Mouse (Mus musculus) spleen, embryonic (tissue): ENCODE results near the gene Camta1.

ENCODE experiments used
- CTCF ChIA-PET: fragments of 350-600 bp; sonication (Branson Sonifier 250); formaldehyde crosslinking; loops from one replicate; lab custom pipeline; 2022; lab: Charles Lee

The Camta1 gene

DNA sequence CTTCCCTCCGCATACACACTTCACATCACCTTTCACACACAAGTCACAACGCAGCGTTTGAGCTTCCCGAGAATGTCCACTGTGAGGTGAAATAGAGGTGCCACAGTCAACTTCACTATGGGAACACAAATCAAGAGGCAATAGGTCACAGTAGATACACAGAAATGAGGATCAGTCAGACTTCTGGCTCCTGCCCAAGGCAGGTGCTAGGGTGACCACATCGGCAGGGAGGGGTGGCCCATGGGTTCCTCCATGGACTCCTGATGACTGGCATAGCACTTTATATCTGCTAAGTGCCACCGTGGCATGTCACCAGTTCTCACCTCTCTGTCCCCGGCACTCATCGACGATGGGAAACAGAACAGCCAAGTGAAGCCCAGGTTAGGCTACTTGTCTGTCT, 863.0 kb downstream of the Camta1 start:
- CTCF ChIA-PET = no interaction called here

DNA sequence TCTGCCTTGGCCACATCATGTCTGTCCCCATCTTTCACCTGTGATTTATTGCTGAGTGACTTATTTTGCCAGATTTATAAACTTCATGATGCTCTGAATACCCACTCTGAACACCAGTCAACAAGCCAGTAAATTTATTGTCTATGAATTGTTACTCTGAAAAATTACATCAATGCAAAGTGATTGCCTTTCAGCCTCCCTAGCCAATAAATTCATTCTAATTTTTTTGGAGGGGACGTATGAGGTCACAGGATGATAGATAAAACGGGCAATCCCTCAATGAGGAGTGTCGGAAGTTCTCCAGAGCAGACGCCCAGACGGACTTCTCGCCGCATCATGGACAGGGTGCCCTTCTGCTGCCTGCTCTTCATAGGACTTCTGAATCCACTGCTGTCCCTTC, 864.9 kb downstream of the Camta1 start, which contains the start of gene Uts2:
Gene Uts2 (plus strand): TSS at position 301 of the 400 bp plus-strand sequence.
- CTCF ChIA-PET = no interaction called here

DNA sequence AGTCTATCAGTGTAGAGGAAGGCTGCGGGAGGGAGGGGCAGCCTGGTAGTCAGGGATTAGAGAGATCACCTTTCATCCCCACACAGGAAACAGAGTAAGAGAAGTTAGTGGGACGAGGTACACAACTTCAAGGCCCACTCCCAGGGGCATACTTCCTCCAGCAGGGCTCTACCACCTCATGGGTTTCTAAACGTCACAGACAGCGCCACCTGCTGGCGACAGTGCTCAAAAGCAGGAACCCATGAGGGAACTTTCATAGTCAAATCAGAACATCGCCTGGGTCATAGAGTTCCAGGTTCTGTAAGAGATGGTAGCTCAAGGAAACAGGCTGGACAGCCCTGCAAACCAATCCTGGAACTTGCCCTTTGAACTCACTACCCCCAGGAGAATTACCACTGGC, 871.5 kb downstream of the Camta1 start:
- CTCF ChIA-PET = no interaction called here

GRCm38 (mm10) chr4:150980153-150980552, 881.5 kb downstream of the Camta1 start:
- CTCF ChIA-PET = no interaction called here

DNA sequence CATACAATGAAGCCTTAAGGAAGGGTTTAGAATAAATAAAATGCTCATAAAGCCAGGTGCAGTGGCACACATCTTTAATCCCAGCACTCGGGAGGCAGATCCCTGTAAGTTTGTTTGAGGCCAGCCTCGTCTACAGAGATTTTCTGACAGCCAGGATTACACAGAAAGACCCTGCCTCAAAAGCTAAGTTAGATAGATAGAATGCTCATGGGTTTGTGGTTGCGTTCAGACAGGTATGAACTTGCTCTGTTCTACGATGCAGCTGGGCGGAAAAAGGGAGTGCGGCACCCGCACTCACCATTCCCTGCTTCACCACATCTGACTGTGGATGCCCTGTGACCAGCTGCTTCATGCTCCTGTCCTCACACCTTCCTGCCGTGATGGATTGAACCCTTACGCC, 882.2 kb downstream of the Camta1 start:
- CTCF ChIA-PET = no interaction called here

- CTCF ChIA-PET = no interaction called here
Measured at GRCm38 (mm10) chr4:150978156-150978910, 883.3 kb downstream of the Camta1 start.

DNA sequence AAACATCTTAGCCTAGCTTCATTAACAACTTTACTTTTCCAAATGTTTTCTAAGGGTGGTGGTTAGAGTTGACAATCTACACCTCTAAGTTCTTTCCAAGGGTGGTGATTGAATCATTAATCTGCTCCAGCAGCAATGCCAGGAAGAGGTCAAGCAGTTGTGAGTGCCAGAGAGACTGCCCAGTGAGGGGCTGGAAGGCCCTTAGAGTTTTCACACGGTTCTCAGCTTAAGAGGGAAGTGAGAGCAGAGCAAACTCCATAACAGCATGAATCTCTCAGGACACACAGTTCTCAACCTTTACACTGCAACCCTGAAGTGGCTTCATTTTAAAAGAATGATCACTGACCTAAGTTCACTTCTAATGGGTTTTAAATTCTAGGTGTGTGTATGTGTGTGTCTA, 886.5 kb downstream of the Camta1 start:
- CTCF ChIA-PET = no interaction called here

DNA sequence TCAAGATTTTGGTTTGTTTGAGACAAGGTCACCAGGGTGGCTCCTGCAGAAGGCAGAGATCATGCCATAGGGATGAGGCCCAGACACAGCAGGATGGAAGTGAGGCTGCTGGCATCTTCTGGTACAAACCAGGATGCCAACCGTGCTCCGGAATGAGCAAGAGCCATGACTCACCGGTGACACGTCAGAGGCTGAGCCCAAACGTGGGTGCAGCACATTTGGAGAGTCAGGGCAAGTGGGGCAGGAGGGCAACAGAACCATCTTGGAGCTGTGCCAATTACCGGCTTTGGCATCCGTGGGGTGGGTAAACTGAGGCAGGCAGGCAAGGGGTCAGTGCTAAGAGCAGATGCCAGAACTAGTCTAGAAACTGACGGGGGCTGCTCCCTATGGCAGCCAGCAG, 888.4 kb downstream of the Camta1 start:
- CTCF ChIA-PET = no interaction called here

DNA sequence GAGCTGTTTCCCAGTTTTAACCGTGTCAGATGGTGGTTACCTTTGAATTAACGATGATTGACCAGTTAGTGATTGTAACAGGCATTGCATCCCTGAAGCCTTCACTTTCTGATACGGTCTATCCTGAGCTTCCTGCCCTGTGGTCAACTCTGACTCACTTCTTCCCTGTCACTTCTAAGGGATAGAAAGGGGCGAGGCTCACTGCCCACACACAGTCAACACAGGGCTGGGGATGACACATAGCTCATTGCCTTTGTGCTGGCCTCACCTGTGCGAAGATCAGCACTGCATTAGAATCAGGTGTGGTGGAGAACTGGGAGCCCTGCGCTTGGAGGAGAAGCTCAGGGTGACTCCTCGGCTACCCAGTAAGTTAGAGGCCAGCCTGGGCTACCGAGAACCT, 892.7 kb downstream of the Camta1 start:
- CTCF ChIA-PET = interaction anchor here (0.6 kb wide), 1 partner anchor 1452 kb away, joined by 4 read pairs; no protein-coding TSS in a partner anchor

- CTCF ChIA-PET = no interaction called here
Measured at GRCm38 (mm10) chr4:150966556-150966955, 895.1 kb downstream of the Camta1 start.

DNA sequence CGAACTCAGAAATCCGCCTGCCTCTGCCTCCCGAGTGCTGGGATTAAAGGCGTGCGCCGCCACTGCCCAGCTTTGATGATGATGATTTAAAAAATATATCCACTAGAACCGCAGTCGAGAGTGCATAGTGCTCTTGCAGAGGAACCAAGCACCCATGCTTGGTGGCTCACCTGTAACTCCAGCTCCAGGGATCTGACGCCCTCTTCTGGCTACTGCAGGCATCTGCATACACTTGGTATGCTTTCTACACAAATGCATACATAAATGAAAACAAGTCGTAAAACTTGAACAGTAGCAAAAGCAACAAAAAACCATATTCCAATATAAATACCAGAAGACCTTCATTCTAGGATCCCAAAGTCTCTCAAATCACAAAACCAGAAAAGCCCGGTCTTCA, 896.1 kb downstream of the Camta1 start:
- CTCF ChIA-PET = no interaction called here

- CTCF ChIA-PET = no interaction called here
Measured at GRCm38 (mm10) chr4:150964635-150965554, 896.8 kb downstream of the Camta1 start.

DNA sequence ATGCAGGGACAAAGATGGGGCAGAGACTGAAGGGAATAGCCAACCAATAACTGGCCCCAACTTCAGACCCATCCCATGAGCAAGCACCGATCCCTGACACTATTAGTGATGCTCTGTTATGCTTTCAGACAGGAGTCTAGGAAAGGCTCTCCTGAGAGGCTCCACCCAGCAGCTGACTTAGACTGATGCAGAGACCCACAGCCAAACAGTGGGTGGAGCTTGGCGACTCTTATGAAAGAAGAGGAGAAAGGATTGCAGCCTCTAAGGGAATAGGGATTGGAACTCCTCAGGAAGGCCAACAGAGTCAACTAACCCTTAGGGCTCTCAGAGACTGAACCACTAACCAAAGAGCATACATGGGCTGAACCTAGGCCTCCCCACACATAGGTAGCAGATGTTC, 898.0 kb downstream of the Camta1 start:
- CTCF ChIA-PET = no interaction called here

DNA sequence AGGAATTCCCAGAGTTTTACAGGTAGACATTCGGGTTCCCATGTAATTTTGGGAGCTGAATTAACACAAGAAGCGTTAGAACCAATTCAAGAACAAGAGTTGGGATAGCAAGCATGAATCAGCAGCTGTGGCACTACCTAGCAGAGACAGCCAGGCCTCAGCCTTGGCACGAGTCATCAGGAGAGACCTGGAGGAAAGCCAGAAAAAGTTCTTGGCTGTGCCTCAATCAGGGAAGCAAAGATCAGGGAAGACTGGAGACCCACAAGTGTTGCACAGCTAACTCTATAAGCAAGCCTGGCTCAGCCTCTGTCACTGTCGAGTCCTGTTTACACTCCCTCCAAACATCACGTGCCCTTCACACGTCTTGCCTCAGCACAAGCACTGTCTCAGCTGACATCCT, 899.4 kb downstream of the Camta1 start:
- CTCF ChIA-PET = no interaction called here

- CTCF ChIA-PET = no interaction called here
Measured at GRCm38 (mm10) chr4:150958536-150958935, 903.1 kb downstream of the Camta1 start.

GRCm38 (mm10) chr4:150957106-150957458, 904.6 kb downstream of the Camta1 start:
- CTCF ChIA-PET = no interaction called here

DNA sequence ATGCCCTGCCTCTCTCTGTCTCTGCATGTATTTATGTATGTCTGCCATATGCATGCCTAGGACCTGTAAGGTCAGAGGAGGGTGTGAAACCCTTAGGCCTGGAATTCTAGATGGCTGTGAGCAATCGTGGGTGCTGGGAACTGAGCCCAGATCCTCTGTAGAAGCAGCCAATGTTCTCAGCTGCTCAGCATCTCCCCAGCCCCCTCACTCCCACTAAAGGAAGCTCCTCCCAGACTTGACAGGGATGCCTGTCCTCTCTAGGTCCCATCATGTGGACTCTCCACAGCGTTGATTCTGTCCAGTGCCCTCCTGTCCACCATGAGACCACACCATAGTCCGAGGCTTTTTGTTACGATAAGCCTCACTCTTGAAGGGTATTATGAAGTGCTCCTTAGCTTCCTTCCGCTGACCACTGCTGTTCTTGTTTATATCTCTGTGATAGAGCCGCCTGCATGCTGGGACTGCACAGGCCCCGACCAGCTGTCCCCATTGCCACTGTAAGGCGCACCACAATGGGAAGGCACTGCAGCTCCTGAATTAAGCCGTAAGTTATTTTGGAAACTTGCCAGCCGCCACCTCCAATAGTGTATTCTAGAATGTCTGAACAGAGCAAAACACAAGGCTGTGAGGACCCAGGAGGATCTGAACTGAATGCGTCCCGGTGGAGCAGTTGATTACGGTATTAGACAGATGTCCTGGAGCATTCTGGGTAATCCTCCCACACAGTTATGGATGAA, 905.1 kb downstream of the Camta1 start:
- CTCF ChIA-PET = no interaction called here

DNA sequence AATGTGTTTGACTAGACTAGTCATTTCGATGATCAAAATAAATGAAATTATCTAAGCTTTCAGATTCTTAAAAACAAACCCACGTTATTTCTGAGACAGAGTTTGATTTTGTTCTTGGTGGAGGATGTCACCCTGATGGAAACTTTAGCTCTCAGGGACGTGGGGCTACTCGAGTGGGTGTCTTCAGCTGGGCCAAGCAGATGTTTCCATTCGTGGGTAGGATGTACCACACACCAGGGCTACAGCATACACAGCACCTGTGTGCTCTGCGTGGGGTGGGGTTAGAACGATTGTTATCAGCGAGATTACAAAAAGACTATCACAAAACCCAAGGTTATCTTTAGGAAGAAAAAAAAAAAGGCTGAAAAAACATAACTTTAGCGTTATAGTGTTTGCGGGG, 910.7 kb downstream of the Camta1 start:
- CTCF ChIA-PET = no interaction called here

- CTCF ChIA-PET = no interaction called here
Measured at GRCm38 (mm10) chr4:150944707-150945106, 917.0 kb downstream of the Camta1 start.

DNA sequence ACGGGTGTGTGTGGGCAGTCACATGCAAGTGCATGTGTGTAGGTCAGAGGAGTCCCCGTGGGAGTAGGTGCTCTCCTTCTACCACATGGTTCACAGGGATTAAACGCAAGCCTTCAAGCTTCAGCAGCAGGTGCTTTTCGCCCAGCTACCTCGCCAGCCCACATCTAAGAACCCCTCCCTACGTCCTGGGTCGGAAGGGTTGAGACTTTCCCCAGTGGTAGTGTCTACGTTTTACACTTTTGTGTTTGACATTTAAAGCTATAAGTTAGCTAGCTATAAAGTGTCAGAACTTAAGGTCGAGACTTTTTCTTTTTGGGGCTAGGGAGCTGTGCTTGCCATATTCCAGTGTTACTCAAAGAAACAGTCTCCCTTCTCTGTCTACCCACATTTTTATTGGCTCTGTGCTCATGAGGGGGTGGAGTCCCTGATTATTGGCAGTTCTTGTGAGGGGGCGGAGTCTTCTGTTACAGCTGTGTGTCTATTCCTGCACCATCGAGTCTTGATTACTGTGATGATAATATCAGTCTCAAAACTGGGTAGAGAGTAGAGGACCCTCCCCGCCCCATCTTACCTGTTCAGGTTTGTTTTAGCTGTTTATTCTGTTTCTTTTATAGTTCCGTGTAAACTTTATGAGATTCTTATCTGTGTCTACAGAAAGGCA, 921.6 kb downstream of the Camta1 start:
- CTCF ChIA-PET = no interaction called here

GRCm38 (mm10) chr4:150938063-150938452, 923.6 kb downstream of the Camta1 start:
- CTCF ChIA-PET = no interaction called here
